Comparison of ENCODE assay signal across 47 mouse cellular contexts in genomic region chr19:53383336-53383735, GRCm38 (mm10). TPM values are rescaled to one million over a fixed set of nuclear protein-coding genes. Genes with fewer than 3 reads are reported as not detected.
"Had no signal": no experiment of that assay in that cellular context is flagged by ENCODE, and none has a peak within 500 bp of the region (broad histone marks: within the 10 kb centered on the region; RNA-seq: fewer than 3 reads in every experiment).

No protein-coding gene starts in this region.

- H3K4me3 ChIP-seq: heart, embryonic 13.5 days; heart, embryonic 15.5 days; hindbrain, embryonic 10.5 days; hindbrain, embryonic 12.5 days; hindbrain, embryonic 13.5 days; hindbrain, embryonic 15.5 days; intestine, embryonic 15.5 days; kidney, embryonic 15.5 days; layer of hippocampus, adult 2 months; left cerebral cortex, adult 2 months had no signal

- DNase-seq: heart, postnatal 10 days; heart, postnatal 14 days; heart, postnatal 36 days; heart, postnatal 4 days; kidney, adult 11 months; kidney, adult 18-20 months; kidney, adult 2 months; kidney, adult 8-10 months; kidney, adult 9 months; kidney, postnatal 10 days; kidney, postnatal 14 days; kidney, postnatal 25 days; kidney, postnatal 36 days; kidney, postnatal 4 days; layer of hippocampus, adult 9-11 months; layer of hippocampus, postnatal 36 days had no signal

- H3K27me3 ChIP-seq: heart, embryonic 13.5 days; heart, embryonic 15.5 days; hindbrain, embryonic 12.5 days; hindbrain, embryonic 13.5 days; hindbrain, embryonic 15.5 days; intestine, embryonic 15.5 days; kidney, embryonic 15.5 days had no signal

- H3K4me1 ChIP-seq: intestine, embryonic 15.5 days had no signal

- H3K9me3 ChIP-seq: heart, embryonic 13.5 days; heart, embryonic 15.5 days; hindbrain, embryonic 10.5 days; hindbrain, embryonic 12.5 days; hindbrain, embryonic 13.5 days; hindbrain, embryonic 15.5 days; intestine, embryonic 15.5 days; kidney, embryonic 15.5 days had no signal

- H3K27ac ChIP-seq: heart, embryonic 13.5 days; heart, embryonic 15.5 days; hindbrain, embryonic 10.5 days; hindbrain, embryonic 12.5 days; hindbrain, embryonic 13.5 days; hindbrain, embryonic 15.5 days; hindbrain, postnatal 0 days; intestine, embryonic 15.5 days; kidney, embryonic 15.5 days; kidney, postnatal 0 days; layer of hippocampus, adult 2 months; left cerebral cortex, adult 2 months had no signal

- H3K4me2 ChIP-seq: heart, embryonic 11.5 days; heart, embryonic 13.5 days; heart, embryonic 15.5 days; hindbrain, embryonic 12.5 days; hindbrain, embryonic 13.5 days; hindbrain, embryonic 15.5 days; intestine, embryonic 15.5 days; kidney, embryonic 15.5 days had no signal

- ATAC-seq: hindbrain, embryonic 16.5 days; hindbrain, postnatal 0 days; inflammation-experienced regulatory T-cells, adult 6 months; intestine, embryonic 15.5 days; intestine, embryonic 16.5 days; intestine, postnatal 0 days had no signal

- H3K9ac ChIP-seq: heart, embryonic 13.5 days; heart, embryonic 15.5 days; hindbrain, embryonic 12.5 days; hindbrain, embryonic 13.5 days; hindbrain, embryonic 15.5 days; intestine, embryonic 15.5 days; kidney, embryonic 15.5 days had no signal

RNA-seq across cellular contexts. Expression of gene Gm10197, which starts 11.8 kb away (rescaled TPM):
- total RNA-seq: heart, postnatal 10 days; heart, postnatal 14 days; heart, postnatal 25 days; heart, postnatal 36 days; heart, postnatal 4 days; hematopoietic stem cell, adult 5-6 weeks; hindbrain, postnatal 0 days; layer of hippocampus, adult 18-20 months; layer of hippocampus, adult 2 months; layer of hippocampus, adult 8-10 months; layer of hippocampus, postnatal 10 days; layer of hippocampus, postnatal 14 days; layer of hippocampus, postnatal 25 days; layer of hippocampus, postnatal 36 days; left cerebral cortex, adult 18-20 months; left cerebral cortex, adult 2 months; left cerebral cortex, adult 8-10 months had no signal
- polyA plus RNA-seq: heart, embryonic 13.5 days; heart, embryonic 14.5 days; heart, embryonic 15.5 days; heart, postnatal 0 days; hindbrain, embryonic 10.5 days; hindbrain, embryonic 11.5 days; hindbrain, embryonic 12.5 days; hindbrain, embryonic 13.5 days; hindbrain, embryonic 15.5 days; hindbrain, embryonic 16.5 days; hindbrain, postnatal 0 days; inflammation-experienced regulatory T-cells, adult 6 months; intestine, embryonic 16.5 days; intestine, postnatal 0 days; kidney, adult 2 months; kidney, embryonic 15.5 days; kidney, embryonic 16.5 days; kidney, postnatal 0 days; large intestine, adult 2 months had no signal
